Mouse (Mus musculus): ENCODE data around the gene Kifc1. TPM values are rescaled to one million over a fixed set of nuclear protein-coding genes. Genes with fewer than 3 reads are reported as not detected.
"Not testable (repeated sequence)": the region's sequence is repeated elsewhere in the genome, so short reads cannot be mapped to it uniquely, and the experiment has no call there.

Kifc1 gene
- polyA plus RNA-seq, 1 experiment from 2014 or later, result 3.6 TPM

DNA sequence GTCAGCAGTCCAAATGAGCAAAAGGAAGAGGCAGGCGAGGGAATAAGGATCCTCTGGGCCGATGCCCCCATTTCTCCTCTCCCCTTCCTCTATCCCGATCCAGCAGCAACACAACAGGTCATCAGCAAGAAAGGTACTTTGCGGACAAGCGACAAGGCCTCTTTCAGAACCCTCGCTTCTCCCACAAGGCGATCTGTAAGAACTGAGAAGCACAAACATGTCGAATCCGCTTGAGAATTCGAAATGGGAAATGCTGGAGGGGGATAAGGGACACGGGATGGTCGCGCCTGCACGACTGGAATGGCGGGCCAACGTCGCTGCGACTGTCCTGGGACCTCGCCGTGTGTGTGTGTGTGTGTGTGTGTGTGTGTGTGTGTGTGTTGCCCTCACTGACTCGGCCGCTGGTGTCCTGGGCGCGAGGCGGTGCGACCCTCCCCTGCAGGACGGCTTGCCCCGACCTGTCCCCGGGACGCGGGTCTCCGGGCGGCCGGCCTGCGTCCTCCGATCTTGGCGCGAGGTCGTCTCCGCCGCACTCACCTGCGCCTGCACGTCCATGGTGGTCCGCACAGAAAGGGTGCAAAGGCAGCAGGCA is 424 bp downstream of the Kifc1 start:
- not testable (repeated sequence) for H3K27me3 ChIP-seq (ENCODE audit: insufficient read depth, poor library complexity, severe bottlenecking); H3K9me3 ChIP-seq
- Histone ChIP-seq H3K4me1 (peaks cover 11% of the 10 kb centered on the region), H3K4me3 (peak overlapping the region; percentile 77), H3K27ac (peak overlapping the region; percentile 89), H3K36me3 (peaks cover 19% of the 10 kb centered on the region)
- WGBS, result under 1% methylated on average over 42 of the region's 44 CpGs
- peak; percentile 73 for DNase-seq (ENCODE audit: low spot score)

DNA sequence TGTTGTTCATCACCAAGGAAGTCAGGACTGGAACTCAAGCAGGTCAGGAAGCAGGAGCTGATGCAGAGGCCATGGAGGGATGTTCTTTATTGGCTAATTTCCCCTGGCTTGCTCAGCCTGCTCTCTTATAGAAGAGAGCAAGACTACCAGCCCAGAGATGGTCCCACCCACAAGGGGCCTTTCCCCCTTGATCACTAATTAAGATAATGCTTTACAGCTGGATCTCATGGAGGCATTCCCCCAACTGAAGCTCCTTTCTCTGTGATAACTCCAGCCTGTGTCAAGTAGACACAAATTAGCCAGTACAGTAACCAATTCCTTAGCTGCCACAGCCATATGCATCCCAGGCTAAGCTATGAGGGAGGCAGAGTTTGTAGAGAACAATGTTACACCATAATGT is 2.2 kb downstream of the Kifc1 start:
- not testable (repeated sequence) for H3K4me3 ChIP-seq; H3K27ac ChIP-seq; DNase-seq (ENCODE audit: low spot score); H3K27me3 ChIP-seq (ENCODE audit: insufficient read depth, poor library complexity, severe bottlenecking); H3K9me3 ChIP-seq
- H3K36me3 ChIP-seq, result peaks cover 31% of the 10 kb centered on the region
- peaks cover 11% of the 10 kb centered on the region for H3K4me1 ChIP-seq

DNA sequence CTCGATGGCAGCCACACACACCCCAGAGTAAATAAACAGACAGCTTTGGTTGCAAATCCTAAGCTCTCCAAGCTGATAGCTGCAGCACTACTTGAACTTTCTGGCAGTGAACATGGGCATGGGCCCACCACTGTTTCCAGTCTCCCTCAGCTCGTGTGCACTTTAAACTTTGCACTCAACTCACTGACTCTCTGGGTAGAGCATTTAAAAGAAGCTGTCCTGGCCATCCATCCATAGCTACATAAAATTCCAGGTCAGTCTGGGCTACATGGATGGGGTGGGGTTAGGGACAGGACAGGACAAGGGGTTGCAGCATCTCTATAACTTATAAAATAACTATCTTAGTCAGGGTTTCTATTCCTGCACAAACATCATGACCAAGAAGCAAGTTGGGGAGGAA is 2.7 kb downstream of the Kifc1 start:
- not testable (repeated sequence) for H3K27me3 ChIP-seq (ENCODE audit: insufficient read depth, poor library complexity, severe bottlenecking); H3K9me3 ChIP-seq; H3K4me3 ChIP-seq; H3K27ac ChIP-seq; DNase-seq (ENCODE audit: low spot score)
- 29% methylated on average over 2 of the region's 2 CpGs for WGBS
- Histone ChIP-seq H3K4me1 (peaks cover 11% of the 10 kb centered on the region), H3K36me3 (peaks cover 35% of the 10 kb centered on the region)

DNA sequence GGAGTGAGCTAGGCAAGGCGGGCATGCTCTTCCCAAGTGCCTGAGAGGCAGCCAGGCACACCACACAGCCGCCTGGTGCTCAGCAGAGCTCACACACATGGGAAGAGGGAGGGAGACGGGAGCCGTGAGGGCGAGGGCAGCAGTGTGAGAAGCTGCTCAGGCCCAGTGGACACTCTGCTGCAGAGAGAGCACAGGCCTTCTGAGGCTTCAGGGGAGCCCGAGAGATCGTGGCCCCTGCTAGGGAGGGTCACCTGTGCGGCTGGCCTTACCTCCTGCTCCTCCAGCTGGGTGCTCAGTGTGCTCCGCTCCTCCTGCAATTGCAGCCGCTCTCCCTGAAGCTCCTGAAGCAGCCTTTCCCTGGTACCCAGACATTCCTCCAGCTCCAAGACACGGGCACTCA is 6.1 kb downstream of the Kifc1 start:
- not testable (repeated sequence) for H3K9me3 ChIP-seq
- H3K36me3 ChIP-seq, result peaks cover 63% of the 10 kb centered on the region
- 90% methylated on average over 10 of the region's 11 CpGs for WGBS

DNA sequence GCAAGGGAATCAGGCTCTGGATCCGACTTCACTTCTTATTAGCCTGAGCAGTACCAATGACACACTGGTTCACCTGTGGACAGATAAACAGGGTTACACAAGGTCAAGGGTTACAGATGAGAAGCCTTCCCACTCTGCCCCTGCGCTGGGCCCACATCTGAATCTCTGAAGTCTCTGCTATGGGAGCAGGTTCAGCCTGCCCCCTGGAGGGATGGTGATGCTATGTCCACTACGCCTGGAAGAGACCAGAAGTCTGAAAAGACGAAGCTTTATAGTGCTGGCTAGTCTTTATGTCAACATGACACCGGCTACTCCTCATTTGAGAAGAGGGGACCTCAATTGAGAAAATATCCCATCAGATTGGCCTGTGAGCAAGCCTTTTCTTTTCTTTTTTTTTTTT is 14.7 kb downstream of the Kifc1 start:
- 76% methylated on average over 5 of the region's 5 CpGs for WGBS
- H3K4me1 ChIP-seq; H3K9me3 ChIP-seq; H3K4me3 ChIP-seq; H3K27ac ChIP-seq; DNase-seq (ENCODE audit: low spot score); H3K27me3 ChIP-seq (ENCODE audit: insufficient read depth, poor library complexity, severe bottlenecking): not testable (repeated sequence)
- H3K36me3 ChIP-seq, result peaks cover 49% of the 10 kb centered on the region

More for the DNA sequence above, 6.1 kb downstream of the Kifc1 start:
- H3K4me1 ChIP-seq, result peaks cover 10% of the 10 kb centered on the region
- H3K27me3 ChIP-seq (ENCODE audit: insufficient read depth, poor library complexity, severe bottlenecking); DNase-seq (ENCODE audit: low spot score); H3K4me3 ChIP-seq; H3K27ac ChIP-seq: not testable (repeated sequence)

DNA sequence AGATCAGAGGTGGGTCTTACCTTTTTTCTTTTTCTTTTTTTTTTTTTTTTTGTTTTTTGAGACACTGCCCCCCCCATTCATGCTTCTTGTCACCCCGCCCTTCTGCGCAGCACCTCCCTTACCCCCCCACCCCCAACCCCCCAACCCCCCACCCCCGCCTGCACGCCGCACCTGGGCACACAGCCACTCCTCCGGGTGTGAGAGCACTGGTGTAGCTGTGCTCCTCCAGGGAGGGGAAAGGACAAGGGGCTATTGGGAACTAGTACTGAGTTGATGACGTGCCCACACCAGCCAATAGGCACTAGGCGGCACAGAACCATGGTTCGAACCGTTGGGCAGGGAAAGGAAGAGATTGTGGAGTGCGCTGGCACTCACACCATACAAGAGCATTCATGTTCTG is 16.1 kb downstream of the Kifc1 start:
- WGBS, result 84% methylated on average over 11 of the region's 11 CpGs
- Histone ChIP-seq H3K27ac (no peak overlapping the region), H3K4me3 (no peak overlapping the region), H3K27me3 (ENCODE audit: insufficient read depth, poor library complexity, severe bottlenecking) (no peaks in the 10 kb centered on the region), H3K36me3 (peaks cover 40% of the 10 kb centered on the region), H3K4me1 (no peaks in the 10 kb centered on the region), H3K9me3 (no peaks in the 10 kb centered on the region)
- DNase-seq (ENCODE audit: low spot score), result no peak

DNA sequence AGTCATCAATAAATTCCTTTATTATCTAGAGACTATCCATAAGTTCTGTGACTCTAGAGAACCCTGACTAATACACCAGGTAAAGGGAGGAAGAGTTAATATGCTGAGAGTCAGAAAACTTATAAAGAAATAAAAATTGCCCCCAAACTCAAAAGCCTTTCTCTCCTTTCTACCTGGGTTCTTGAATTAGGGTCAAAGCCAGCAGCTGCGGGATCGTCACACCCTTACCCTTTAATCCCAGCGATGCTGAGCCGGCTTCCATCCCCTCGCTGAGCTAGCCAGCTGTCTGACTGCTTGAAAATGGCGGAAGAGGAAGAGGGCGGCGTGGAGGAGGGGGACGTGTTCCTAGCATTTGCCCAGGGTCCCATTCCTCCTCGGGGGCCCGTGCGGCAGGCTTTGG is 16.9 kb downstream of the Kifc1 start, which contains the start of gene Gm7029:
TSS of gene Gm7029 (plus strand) at position 301 of the 400 bp plus-strand sequence.
- not testable (repeated sequence) for H3K4me1 ChIP-seq; DNase-seq (ENCODE audit: low spot score); H3K4me3 ChIP-seq; H3K9me3 ChIP-seq; H3K27ac ChIP-seq; H3K27me3 ChIP-seq (ENCODE audit: insufficient read depth, poor library complexity, severe bottlenecking)
- 54% methylated on average over 4 of the region's 12 CpGs for WGBS
- H3K36me3 ChIP-seq, result peaks cover 32% of the 10 kb centered on the region

DNA sequence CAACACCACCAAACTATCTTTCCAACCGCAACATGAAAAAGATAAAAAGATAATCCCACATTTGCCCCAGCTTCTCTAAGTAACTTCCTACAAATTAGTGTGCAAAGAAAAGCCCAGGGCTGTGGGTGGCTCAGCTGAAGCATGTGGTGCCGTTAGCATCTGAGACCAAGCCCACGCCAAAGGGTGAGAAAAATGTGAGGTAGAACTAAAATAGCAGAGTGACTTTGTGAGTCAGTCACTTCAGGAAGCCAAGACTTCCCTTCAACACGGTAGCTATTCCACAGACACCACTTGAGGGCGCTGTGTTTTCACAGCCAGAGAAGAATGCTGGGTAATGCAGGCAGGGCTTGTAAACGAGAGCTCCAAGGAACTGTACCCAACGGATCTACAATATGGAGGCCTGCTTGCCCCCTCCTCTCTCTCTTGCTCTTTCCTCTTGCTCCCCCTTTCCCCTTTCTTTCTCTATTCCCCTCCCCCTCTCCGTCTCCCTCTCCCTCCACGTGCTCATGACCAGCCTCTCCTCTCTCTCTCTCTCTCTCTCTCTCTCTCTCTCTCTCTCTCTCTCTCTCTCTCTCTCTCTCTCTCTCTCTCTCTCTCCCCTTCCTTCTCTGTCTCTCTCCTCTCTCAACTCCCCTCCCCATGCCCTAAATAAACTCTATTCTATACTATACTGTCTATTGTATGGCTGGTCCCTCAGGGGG is 25.0 kb downstream of the Kifc1 start:
- Histone ChIP-seq H3K27ac (peak overlapping the region; percentile 42; the same call in 1 of the 2 replicates), H3K4me3 (peak overlapping the region; percentile 15; the same call in 1 of the 2 replicates), H3K9me3 (no peaks in the 10 kb centered on the region), H3K4me1 (peaks cover 6% of the 10 kb centered on the region; the same call in 1 of the 2 replicates), H3K36me3 (no peaks in the 10 kb centered on the region), H3K27me3 (ENCODE audit: insufficient read depth, poor library complexity, severe bottlenecking) (no peaks in the 10 kb centered on the region)
- DNase-seq (ENCODE audit: low spot score), result peak; percentile 80
- WGBS, result 30% methylated on average over 9 of the region's 9 CpGs

DNA sequence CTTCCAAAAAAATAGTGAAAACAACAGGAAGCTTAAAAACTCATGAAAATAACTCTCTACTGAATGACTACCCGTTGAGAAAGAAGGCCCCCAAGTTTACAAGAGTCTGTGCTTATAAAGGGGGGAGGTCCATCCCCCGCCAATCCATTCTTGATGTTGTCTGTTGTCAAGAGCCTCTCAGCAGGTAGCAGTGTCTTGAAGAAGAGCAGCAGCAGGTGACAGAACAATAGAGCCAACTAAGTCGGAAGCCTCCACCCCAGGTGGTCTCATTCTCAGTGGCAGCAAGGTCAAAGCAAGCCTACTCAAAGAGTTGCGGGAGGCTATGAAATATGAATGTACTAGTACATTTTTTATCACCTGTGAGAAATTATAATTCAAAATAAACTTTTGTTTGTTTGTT is 32.6 kb downstream of the Kifc1 start:
- no peaks in the 10 kb centered on the region; the same call in 1 of the 2 replicates for H3K9me3 ChIP-seq
- no peak for DNase-seq (ENCODE audit: low spot score)
- no peaks in the 10 kb centered on the region for H3K4me1 ChIP-seq
- WGBS, result 75% methylated on average over 4 of the region's 4 CpGs
- no peak overlapping the region for H3K4me3 ChIP-seq
- no peak overlapping the region for H3K27ac ChIP-seq
- H3K27me3 ChIP-seq (ENCODE audit: insufficient read depth, poor library complexity, severe bottlenecking), result no peaks in the 10 kb centered on the region
- no peaks in the 10 kb centered on the region for H3K36me3 ChIP-seq

DNA sequence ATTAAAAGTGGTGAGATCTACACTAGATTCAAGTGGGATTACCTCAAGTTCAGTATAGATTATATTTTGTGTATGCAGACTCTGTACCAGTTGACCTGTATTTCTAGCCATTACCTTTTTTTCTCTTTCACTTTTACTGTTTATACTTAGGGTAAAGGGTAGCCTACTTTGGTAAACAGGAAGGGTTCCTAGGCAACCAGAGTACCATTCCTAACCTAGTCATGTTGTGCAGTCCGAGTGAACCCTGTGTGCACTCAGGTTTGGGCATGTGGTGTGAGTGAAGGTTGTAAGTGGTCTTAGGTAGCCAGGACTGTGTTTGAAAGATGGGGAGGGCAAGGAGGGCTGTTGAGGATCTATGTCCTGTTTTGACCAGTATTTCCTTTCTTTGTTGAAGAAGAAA is 39.1 kb downstream of the Kifc1 start:
- DNase-seq (ENCODE audit: low spot score), result no peak
- H3K4me3 ChIP-seq, result no peak overlapping the region
- peaks cover 18% of the 10 kb centered on the region for H3K36me3 ChIP-seq
- 0 out of 2 replicates have a peak, but pooled peaks cover 6% of the 10 kb centered on the region for H3K4me1 ChIP-seq
- no peak overlapping the region for H3K27ac ChIP-seq
- 59% methylated on average over 1 of the region's 1 CpGs for WGBS
- H3K9me3 ChIP-seq, result no peaks in the 10 kb centered on the region
- H3K27me3 ChIP-seq (ENCODE audit: insufficient read depth, poor library complexity, severe bottlenecking), result no peaks in the 10 kb centered on the region

DNA sequence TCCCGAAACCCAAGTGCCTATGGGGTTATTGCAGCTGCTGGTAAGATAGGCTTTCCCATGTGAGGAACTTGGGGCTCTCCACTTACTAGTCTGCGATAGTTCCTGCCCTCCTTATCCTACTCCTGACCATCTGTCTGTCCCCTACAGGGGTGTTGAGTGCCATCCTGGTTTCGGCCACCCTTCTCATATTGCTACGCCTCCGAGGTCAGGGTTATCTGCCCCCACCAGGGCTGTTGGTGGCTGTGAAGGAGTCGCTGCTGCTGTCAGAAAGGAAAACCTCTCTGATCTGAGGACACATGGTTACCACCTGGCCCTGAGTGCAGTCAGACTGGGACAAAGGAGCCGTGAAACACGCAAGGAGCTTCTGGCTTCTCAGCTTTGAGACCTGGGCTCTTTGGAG is 42.3 kb downstream of the Kifc1 start:
- no peak overlapping the region for H3K27ac ChIP-seq
- WGBS, result 67% methylated on average over 8 of the region's 8 CpGs
- no peaks in the 10 kb centered on the region for H3K27me3 ChIP-seq (ENCODE audit: insufficient read depth, poor library complexity, severe bottlenecking)
- H3K4me1 ChIP-seq, result peaks cover 18% of the 10 kb centered on the region
- H3K4me3 ChIP-seq, result no peak overlapping the region
- H3K36me3 ChIP-seq, result peaks cover 18% of the 10 kb centered on the region
- no peak for DNase-seq (ENCODE audit: low spot score)
- no peaks in the 10 kb centered on the region for H3K9me3 ChIP-seq

DNA sequence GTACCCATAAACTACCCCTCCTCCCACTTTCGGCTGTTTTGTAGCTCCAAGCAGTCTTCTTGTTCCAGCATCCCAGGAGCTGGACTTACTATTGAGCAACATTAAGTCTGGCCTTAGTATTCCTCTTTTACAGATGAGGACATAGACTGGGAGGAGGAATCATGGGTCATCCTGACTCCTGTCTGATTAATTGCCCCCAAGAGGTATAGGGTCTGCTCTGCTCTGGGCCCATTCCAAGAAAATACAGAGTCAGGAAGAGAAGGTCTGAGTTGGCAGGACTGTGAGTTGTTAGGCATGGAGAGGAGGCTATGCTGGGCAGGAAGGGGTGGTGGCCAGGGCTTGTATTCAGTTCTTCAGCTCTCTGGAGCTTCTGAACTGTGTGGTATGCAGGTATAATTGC is 46.3 kb downstream of the Kifc1 start:
- no peak for DNase-seq (ENCODE audit: low spot score)
- 72% methylated on average over 1 of the region's 1 CpGs for WGBS
- Histone ChIP-seq H3K27ac (no peak overlapping the region), H3K9me3 (no peaks in the 10 kb centered on the region), H3K4me1 (peaks cover 26% of the 10 kb centered on the region), H3K4me3 (no peak overlapping the region; the same call in 1 of the 2 replicates), H3K36me3 (peaks cover 19% of the 10 kb centered on the region), H3K27me3 (ENCODE audit: insufficient read depth, poor library complexity, severe bottlenecking) (no peaks in the 10 kb centered on the region)

DNA sequence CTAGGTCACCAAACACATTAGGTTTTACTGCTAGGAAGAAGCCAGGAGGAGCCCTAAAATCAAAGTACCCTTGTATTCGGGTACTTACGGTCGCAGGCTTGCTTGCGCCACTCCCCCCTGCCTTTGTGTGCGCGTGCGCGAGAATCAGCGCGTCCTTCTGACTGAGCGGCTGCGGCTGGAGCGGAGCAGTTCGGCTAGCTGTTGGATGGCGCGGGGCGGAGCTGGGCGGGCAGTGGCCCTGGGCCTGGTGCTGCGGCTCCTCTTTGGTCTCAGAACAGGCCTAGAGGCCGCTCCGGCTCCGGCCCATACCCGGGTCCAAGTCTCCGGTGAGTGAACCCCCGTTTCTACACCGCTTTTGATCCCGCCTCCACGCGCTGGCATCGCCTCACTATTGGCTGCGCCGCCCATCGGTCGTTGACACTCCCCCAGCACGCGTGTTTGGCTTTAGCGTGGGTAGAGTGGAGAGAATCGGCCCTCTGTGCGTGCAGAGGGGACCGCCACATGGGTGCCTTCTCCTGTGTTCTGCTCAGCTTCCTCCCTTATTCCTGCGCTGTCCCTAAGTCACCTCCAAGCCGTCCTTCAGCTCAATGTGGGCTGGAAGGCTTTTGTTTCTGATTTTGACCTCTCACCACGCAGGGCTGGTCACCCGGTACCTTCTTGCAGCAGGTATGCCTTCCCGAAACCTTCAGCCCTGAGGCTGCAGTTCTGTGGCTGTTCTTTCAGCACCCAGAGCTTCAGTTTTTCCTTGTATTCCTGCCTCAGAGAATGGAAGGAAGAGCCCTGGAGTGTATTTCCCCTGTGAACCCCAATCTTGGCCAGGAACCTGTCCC is 47.3 kb downstream of the Kifc1 start, which contains the start of gene Cd320:
TSS of gene Cd320 (plus strand) at position 126 of the 830 bp plus-strand sequence.
- peaks cover 20% of the 10 kb centered on the region for H3K4me1 ChIP-seq
- peak within 1 kb of the TSS; percentile 85 for H3K4me3 ChIP-seq
- peaks cover 23% of the 10 kb centered on the region for H3K36me3 ChIP-seq
- under 1% methylated on average over 45 of the region's 45 CpGs for WGBS
- peak; percentile 95 for DNase-seq (ENCODE audit: low spot score)
- no peaks in the 10 kb centered on the region for H3K9me3 ChIP-seq
- peak within 1 kb of the TSS; percentile 90 for H3K27ac ChIP-seq
- no peaks in the 10 kb centered on the region for H3K27me3 ChIP-seq (ENCODE audit: insufficient read depth, poor library complexity, severe bottlenecking)
